Comparison of ENCODE assay signal across 24 mouse cellular contexts in genomic region chr2:27755986-27756641, GRCm38 (mm10).
DNase-seq lines count a peak whose midpoint lies in the region; ATAC-seq and TF ChIP-seq lines count a peak whose summit lies in the region.
"Had no signal": no experiment of that assay in that cellular context is flagged by ENCODE, and none has a peak within 500 bp of the region (broad histone marks: within the 10 kb centered on the region; RNA-seq: fewer than 3 reads in every experiment).

No protein-coding gene starts in this region.

- no peak overlapping the region for H3K4me2 ChIP-seq in kidney, embryonic 15.5 days
- no peak overlapping the region for H3K4me2 ChIP-seq in lung, embryonic 15.5 days
- H3K4me2 ChIP-seq: forebrain, embryonic 15.5 days; heart, embryonic 12.5 days; lung, embryonic 14.5 days; midbrain, embryonic 13.5 days; stomach, embryonic 15.5 days had no signal

- 82% methylated on average over 13 of the region's 13 CpGs for WGBS in kidney, embryonic 15.5 days
- WGBS in lung, adult 2 months: 68% methylated on average over 13 of the region's 13 CpGs
- WGBS in lung, embryonic 15.5 days: 74% methylated on average over 13 of the region's 13 CpGs

- intact Hi-C loops in left cerebral cortex, postnatal 36 days (cut with DNase I): loop anchor here (5.0 kb wide), 1 partner anchor 79 kb away; the partner anchor contains the start of gene Rxra

- no peak overlapping the region for H3K9ac ChIP-seq in kidney, embryonic 15.5 days
- no peak overlapping the region for H3K9ac ChIP-seq in lung, embryonic 15.5 days
- H3K9ac ChIP-seq: forebrain, embryonic 15.5 days; heart, embryonic 12.5 days; lung, embryonic 14.5 days; midbrain, embryonic 13.5 days; stomach, embryonic 15.5 days had no signal

- H3K4me3 ChIP-seq in kidney, embryonic 15.5 days (replicated peaks): no peak overlapping the region
- H3K4me3 ChIP-seq in lung, adult 2 months (replicated peaks; ENCODE audit: extremely low read depth, low read depth, low read length): no peak overlapping the region
- H3K4me3 ChIP-seq in lung, embryonic 15.5 days: no peak overlapping the region
- H3K4me3 ChIP-seq: forebrain, embryonic 15.5 days; heart, embryonic 12.5 days; hindbrain, embryonic 10.5 days; left cerebral cortex, adult 2 months; megakaryocyte, embryonic 14.5 days; midbrain, embryonic 13.5 days; stomach, embryonic 15.5 days had no signal

- no peak for DNase-seq in kidney, postnatal 14 days
- peak; percentile 51 for DNase-seq in lung, adult 2 months
- DNase-seq in lung, postnatal 14 days: no peak
- no peak for DNase-seq in cerebellum, adult 9-11 months
- DNase-seq in left cerebral cortex, postnatal 36 days (ENCODE audit: low spot score in 2 of 2): no peak
- DNase-seq: cerebellum, adult 11-12 months; cerebellum, postnatal 25 days; gastrocnemius, postnatal 14 days; heart, adult 18-20 months; heart, postnatal 10 days; layer of hippocampus, adult 9-11 months; lung, embryonic 14.5 days; thymus, postnatal 25 days had no signal

- 0 out of 2 replicates have a peak overlapping the region, but pooled peaks have one; percentile 27 for H3K27ac ChIP-seq in kidney, embryonic 15.5 days
- peak overlapping the region; percentile 15; the same call in 1 of the 2 replicates for H3K27ac ChIP-seq in lung, embryonic 15.5 days
- H3K27ac ChIP-seq: forebrain, embryonic 15.5 days; hindbrain, embryonic 10.5 days; hindbrain, postnatal 0 days; left cerebral cortex, adult 2 months; midbrain, embryonic 13.5 days; stomach, embryonic 15.5 days had no signal

- no peak for TF ChIP-seq CTCF in lung, adult 2 months (IDR thresholded peaks at IDR 0.05; ENCODE audit: insufficient read depth, low read length)

- no peak for ATAC-seq in kidney, embryonic 15.5 days (replicated peaks; ENCODE audit: low FRiP score)
- no peak for ATAC-seq in lung, embryonic 15.5 days (ENCODE audit: borderline replicate concordance, extremely low read depth, low FRiP score, low TSS enrichment)
- ATAC-seq: forebrain, embryonic 15.5 days; hindbrain, postnatal 0 days; intestine, embryonic 16.5 days; midbrain, embryonic 13.5 days had no signal

- no peak for TF ChIP-seq POLR2A in lung, adult 2 months (IDR thresholded peaks at IDR 0.05; ENCODE audit: borderline replicate concordance, extremely low read depth, low read depth, low read length)

- H3K36me3 ChIP-seq in kidney, embryonic 15.5 days: peaks cover 63% of the 10 kb centered on the region
- H3K36me3 ChIP-seq in lung, embryonic 15.5 days: peaks cover 46% of the 10 kb centered on the region
- H3K36me3 ChIP-seq: forebrain, embryonic 15.5 days had no signal

- peaks cover 9% of the 10 kb centered on the region for H3K27me3 ChIP-seq in kidney, embryonic 15.5 days
- no peaks in the 10 kb centered on the region for H3K27me3 ChIP-seq in lung, embryonic 15.5 days
- H3K27me3 ChIP-seq: forebrain, embryonic 15.5 days; midbrain, embryonic 13.5 days; stomach, embryonic 15.5 days had no signal

- H3K4me1 ChIP-seq in kidney, embryonic 15.5 days: peaks cover 64% of the 10 kb centered on the region
- H3K4me1 ChIP-seq in lung, adult 2 months (ENCODE audit: control insufficient read depth, insufficient read depth, low read length): peaks cover 26% of the 10 kb centered on the region
- peaks cover 48% of the 10 kb centered on the region for H3K4me1 ChIP-seq in lung, embryonic 15.5 days

- no peaks in the 10 kb centered on the region for H3K9me3 ChIP-seq in kidney, embryonic 15.5 days (replicated peaks)
- H3K9me3 ChIP-seq in lung, embryonic 15.5 days: no peaks in the 10 kb centered on the region
- H3K9me3 ChIP-seq: forebrain, embryonic 15.5 days; heart, embryonic 12.5 days; hindbrain, embryonic 10.5 days; megakaryocyte, embryonic 14.5 days; midbrain, embryonic 13.5 days; stomach, embryonic 15.5 days had no signal
